Mouse (Mus musculus): ENCODE measurements around the gene Sass6. TPM values are rescaled to one million over a fixed set of nuclear protein-coding genes. Genes with fewer than 3 reads are reported as not detected.
A peak's percentile ranks its signal among the peaks of the same experiment; 100 is the strongest.
"Not testable (repeated sequence)": the region's sequence is repeated elsewhere in the genome, so short reads cannot be mapped to it uniquely, and the experiment has no call there.

Gene Sass6
- total RNA-seq, 2 experiments from 2014 or later = 8.2 TPM

GRCm38 (mm10) chr3:116622641-116623040, 27.9 kb downstream of the Sass6 start:
- no peak for DNase-seq (ENCODE audit: low spot score in 2 of 2)

GRCm38 (mm10) chr3:116631459-116631858, 36.7 kb downstream of the Sass6 start:
- DNase-seq (ENCODE audit: low spot score in 2 of 2) = no peak

DNA sequence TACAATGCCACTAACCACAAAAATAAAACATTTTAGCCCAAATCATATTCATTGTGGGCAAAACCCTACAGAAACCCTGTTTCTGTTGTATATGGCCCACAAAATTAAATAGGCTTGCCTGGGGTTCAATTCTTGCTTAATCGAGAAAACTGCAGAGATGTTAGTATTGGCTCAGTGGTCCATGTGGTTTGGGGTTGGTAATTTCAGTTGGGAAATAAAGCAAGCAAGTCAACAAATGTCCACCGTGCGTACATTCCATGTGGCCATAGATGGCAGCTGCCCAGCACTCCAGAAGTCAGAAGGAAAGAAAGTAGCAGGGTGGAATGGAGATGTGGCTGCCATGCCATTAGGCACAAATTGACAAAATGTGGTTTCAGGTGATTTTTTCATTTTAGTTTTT, 38.2 kb downstream of the Sass6 start:
- DNase-seq (ENCODE audit: low spot score in 2 of 2) = no peak

- no peak for DNase-seq (ENCODE audit: low spot score in 2 of 2)
These were observed 39.3 kb downstream of the Sass6 start for GRCm38 (mm10) chr3:116634091-116634490.

GRCm38 (mm10) chr3:116634853-116635252, 40.1 kb downstream of the Sass6 start:
- DNase-seq (ENCODE audit: low spot score in 2 of 2) = no peak

- DNase-seq (ENCODE audit: low spot score in 2 of 2) = no peak
These were observed 41.0 kb downstream of the Sass6 start for GRCm38 (mm10) chr3:116635799-116636198.

DNA sequence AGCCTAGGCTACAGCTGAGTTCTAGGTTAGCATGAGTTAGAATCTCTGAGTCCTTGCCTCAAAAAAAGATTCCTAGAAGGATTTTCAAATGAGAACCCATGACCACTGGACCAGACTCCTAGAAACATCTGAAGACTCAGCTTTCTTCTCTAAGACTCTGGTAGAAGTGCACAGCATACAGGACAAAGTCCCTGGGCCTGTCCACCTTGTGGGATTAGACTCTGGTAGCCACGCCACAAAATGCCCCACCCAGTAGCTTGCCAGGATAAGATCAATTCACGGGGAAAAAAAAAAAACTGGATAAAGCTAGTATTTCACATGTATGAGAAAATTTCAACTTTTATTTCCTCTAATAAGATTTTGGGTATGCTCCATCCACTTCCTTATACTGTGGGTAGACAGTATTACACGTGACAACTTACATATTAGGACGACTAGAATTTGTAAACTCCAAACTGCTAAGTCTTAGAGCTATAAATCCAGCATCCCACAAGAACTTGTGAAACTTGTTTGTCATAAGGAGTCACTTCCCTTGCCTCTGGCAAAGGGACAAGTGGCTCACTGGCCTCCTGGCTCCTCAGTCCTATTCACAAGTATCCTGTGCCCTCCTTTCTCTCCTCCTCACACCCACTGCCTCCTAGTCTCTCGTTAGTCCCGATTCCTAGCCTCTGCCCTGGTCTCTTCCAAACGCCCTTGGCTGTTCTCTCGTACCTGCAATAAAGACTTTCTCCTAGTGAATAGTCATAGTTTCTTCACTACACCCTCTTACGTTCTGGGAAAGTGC, 43.1 kb downstream of the Sass6 start:
- DNase-seq (ENCODE audit: low spot score in 2 of 2) = no peak

DNA sequence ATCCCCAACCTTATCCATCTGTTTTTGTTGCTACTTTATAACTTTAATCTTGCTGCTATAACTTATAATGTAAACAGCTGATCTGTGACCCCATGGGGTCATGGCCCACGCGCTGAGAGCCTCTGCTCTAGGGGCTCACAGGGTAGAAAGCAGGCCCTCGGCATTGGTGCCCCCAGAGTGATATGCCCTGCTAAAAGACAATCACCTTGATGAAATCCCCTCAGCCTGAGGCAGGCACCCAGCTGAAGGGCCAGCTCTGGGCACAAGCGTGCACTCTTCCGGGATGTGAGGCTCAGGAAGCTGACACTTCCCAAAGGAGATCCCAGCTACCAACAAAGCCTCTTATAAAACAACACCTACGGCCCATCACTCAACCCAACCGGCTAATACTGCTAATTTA, 43.8 kb downstream of the Sass6 start:
- no peak for DNase-seq (ENCODE audit: low spot score in 2 of 2)

- no peak for DNase-seq (ENCODE audit: low spot score in 2 of 2)
These were observed 45.2 kb downstream of the Sass6 start for GRCm38 (mm10) chr3:116640024-116640423.

DNA sequence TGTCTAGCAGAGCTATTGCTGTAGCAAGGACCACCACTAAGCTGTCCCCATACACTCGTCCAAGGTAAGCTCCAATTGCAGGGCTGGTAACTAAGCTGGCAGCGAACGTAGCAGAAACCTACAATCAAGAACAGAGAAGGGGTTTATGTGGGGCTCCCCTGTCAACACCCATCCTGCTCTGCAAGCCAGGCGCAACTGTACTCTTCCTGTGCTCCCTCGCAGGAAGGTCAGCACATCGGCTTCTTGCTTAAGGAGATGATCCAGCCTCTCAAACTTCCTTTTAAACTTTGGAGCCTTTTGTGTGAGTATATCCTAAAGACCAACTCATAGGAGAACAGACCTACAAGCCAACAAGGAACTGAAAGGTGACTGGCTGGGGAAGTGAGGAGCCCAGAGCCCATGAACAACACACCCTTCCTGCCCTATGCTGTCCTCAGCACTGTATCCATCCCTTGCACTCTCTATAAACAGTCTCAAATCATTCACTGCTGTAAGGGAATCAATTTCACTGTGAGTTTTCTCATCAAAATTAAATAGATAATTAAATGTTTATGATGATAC, 47.1 kb downstream of the Sass6 start:
- no peak for DNase-seq (ENCODE audit: low spot score in 2 of 2)

GRCm38 (mm10) chr3:116642373-116642772, 47.6 kb downstream of the Sass6 start:
- no peak for DNase-seq (ENCODE audit: low spot score in 2 of 2)

DNA sequence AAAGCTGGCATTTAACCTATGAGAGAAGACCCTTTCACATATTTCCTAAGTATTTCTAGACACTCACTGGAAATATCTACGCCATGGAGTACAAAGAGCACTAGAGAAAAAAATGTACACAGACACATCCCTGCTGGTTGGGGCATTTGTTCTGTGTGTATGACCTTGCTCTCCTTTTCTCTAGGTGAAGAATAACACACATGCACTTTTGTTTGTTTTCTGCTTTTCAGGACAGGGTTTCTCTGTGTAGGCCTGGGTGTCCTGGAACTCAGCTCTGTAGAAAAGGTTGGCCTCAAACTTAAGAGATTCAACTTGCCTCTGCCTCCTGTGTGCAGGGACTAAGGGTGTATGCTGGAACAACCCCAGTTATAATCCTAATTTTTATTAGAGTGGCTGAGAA, 51.6 kb downstream of the Sass6 start:
- DNase-seq (ENCODE audit: low spot score in 2 of 2) = no peak

DNA sequence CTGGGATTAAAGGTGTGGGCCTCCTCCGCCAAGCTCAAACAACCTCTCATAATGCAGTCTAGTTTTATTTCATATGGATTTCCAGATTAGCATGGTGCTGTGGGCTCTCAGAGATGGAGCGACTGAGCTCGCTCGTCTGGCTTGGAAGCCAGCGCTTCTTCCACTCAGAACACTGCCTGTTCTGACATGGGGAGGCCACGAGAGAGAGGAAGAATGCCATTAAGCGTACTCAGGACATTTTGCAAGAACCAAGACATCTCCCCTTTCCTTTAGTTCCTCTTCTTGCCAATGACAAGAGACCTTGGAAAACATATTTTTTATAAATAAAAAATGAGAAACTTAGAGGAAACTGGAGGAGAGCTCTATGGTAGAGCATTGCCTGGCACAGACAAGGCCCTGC, 54.0 kb downstream of the Sass6 start:
- DNase-seq (ENCODE audit: low spot score in 2 of 2) = no peak

GRCm38 (mm10) chr3:116650698-116651097, 55.9 kb downstream of the Sass6 start:
- DNase-seq (ENCODE audit: low spot score in 2 of 2) = no peak

GRCm38 (mm10) chr3:116652033-116652446, 57.3 kb downstream of the Sass6 start:
- no peak for DNase-seq (ENCODE audit: low spot score in 2 of 2)

GRCm38 (mm10) chr3:116653278-116653945, 58.6 kb downstream of the Sass6 start:
- peak in 1 of 2 experiments; percentile 42 for DNase-seq (ENCODE audit: low spot score in 2 of 2)

DNA sequence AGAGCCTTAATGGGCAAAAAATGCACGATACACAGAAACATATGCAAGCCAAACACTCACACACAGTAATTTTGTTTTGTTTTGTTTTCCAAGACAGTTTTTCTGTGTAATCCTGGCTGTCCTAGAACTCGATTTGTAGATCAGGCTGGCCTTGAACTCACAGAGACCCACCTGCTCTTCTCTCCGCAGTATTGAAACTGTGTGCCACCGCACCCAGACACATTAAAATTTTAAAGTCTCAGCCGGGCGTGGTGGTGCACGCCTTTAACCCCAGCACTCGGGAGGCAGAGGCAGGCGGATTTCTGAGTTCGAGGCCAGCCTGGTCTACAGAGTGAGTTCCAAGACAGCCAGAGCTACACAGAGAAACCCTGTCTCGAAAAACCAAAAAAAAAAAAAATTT, 59.3 kb downstream of the Sass6 start:
- not testable (repeated sequence) for DNase-seq (ENCODE audit: low spot score in 2 of 2)

GRCm38 (mm10) chr3:116656184-116656965, 61.6 kb downstream of the Sass6 start:
- no peak for DNase-seq (ENCODE audit: low spot score in 2 of 2)

- no peak for DNase-seq (ENCODE audit: low spot score in 2 of 2)
These were observed 64.3 kb downstream of the Sass6 start for GRCm38 (mm10) chr3:116658928-116659565.

- DNase-seq (ENCODE audit: low spot score in 2 of 2) = no peak
These were observed 65.2 kb downstream of the Sass6 start for GRCm38 (mm10) chr3:116659856-116660430.

Measured in layer of hippocampus, postnatal 14 days (tissue).